Mouse (Mus musculus): Measurements from ENCODE around the gene Dyrk2.

DNA sequence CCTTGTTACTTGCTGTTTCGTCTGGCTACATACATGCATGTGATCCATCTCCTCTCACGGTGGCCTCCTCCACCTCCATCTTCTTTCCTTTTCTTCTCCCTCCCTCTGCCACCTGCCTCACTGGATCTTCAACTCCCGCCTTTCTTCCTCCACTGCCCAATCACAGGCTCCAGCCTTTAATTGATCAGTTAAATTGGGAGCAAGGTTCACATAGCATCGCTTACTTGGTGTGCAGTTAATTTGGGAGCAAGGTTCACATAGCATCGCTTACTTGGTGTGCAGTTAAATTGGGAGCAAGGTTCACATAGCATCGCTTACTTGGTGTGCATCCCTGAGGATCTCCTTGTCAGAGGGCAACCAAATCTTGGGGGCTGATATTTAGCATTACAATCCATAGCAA, 52.9 kb downstream of the Dyrk2 start:
- TF ChIP-seq TAL1 (IDR thresholded peaks at IDR 0.05; ENCODE audit: low read length) (no peak), GATA1 (IDR thresholded peaks at IDR 0.05; ENCODE audit: low read length) (no peak)
